Mouse (Mus musculus): ENCODE measurements around the gene Slc7a1.
A peak's percentile ranks its signal among the peaks of the same experiment; 100 is the strongest.

GRCm38 (mm10) chr5:148346543-148346942 lies 53.2 kb downstream of the Slc7a1 start:
- TF ChIP-seq CTCF (IDR thresholded peaks at IDR 0.05; ENCODE audit: extremely low read depth, insufficient read depth, insufficient read length, insufficient replicate concordance): peak; percentile 15; the same call in 1 of the 2 replicates
- no peak for TF ChIP-seq POLR2A (IDR thresholded peaks at IDR 0.05; ENCODE audit: low read depth, low read length)

Measured in spleen, adult 2 months (tissue).